Mouse (Mus musculus) testis, postnatal 14 days (tissue): ENCODE data around the gene Syne1.

Experiments
- DNase-seq: peaks from one replicate; pipeline ENCODE4 v3.0.0; 2021; ENCODE audit warnings: low spot score

Gene Syne1

DNA sequence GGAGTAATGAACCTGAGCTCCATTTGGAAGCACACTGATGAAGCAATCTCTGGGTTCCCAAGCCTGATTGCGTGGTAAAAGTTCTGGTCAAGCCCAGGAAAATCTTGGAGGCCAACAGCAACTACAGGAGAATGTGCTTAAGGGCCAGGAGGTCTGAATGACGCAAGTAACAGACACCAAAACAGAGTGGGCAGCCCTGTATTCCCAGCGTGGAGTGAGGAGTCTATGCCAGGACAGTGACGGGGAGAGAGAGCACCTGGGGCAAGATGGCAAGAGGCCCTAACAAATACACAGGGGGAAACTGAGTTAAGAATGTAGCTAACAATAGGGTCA, 411.4 kb downstream of the Syne1 start:
- no peak for DNase-seq

DNA sequence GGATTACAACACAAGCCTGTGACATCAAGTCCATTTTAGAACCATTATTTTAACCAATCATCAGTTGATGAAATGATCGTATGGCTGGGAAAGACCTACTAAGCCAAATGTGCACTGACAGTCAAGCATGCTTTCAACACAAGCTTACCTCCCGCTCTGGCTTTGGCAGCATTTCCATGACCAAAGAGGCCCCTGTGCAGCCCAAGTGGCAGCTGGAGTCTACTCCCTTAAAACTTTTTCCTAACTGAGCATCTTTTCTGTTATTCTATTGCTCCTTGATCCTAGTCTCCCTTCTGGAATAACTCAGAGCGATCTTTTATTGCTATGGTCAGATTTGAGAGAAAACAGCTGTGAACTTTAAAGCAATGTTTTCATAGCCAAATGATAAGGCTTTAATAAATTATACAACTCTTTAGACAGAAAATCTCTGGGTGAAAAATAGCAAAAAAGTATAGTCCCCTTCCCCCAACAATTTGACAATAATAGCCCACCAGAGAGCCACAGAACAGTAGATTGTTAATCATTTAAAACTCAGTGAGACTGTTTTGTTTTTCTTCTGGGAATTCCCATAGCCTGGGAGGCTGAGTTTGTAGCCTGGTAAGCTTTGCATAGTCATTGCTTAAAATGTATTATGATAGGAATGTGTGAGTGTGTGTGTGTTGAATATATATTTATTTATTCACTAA, 411.9 kb downstream of the Syne1 start:
- DNase-seq, result no peak

DNA sequence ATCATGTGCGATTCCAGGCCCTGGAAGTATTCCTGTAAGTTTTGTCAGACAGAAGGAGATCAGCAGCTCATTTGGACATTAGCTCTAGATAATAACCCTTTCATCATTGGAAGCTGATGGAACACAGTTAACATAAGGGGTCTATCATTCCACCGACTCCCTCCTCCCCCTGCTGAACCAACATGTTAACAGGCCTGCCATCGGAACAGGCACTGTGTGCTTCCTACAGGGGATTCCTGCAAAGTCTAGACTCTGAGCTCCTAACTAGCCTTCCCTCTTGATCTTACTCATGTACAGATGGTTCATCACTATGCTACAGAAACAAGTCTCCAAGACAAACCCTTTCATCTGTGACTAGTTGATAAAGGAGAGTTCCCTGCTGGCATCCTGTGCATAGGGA, 419.2 kb downstream of the Syne1 start:
- no peak for DNase-seq

DNA sequence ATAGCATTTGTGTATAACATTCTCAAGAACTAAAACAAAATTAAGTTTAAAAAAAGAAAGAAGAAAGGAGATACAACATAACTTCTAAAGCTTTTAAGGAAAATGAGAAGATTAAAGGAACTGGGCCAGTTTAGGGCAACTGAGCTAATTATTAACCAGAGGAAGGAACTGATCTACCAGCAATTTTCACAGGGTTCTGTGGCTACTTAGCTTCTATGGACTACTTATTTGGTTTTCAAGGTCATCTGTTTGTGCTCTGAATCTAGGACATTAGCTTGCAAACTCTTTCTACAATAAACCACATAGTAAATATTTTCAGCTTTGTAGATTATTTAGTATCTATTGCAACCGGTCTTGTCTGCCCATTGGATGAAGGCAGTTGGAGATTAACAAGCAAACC, 420.8 kb downstream of the Syne1 start:
- no peak for DNase-seq

DNA sequence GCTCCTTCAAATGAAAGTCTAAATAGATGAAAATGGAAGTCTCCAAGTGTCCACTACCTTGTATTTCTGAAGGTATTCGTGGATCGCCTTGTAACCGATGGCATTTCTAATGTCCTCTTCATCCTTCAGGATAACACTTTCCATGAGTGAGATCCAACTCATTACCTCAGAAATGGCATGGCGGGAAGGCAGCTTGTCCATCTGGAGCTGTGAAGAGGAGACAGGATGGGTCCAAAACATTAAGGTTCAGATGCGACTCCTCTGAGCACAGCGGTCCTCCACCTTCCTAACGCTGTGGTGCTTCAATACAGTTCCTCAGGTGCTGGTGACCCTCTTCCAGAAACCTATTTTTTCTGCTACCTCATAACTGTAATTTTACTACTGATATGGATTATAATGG, 426.5 kb downstream of the Syne1 start:
- DNase-seq, result no peak

GRCm38 (mm10) chr10:5116720-5117119, 434.6 kb downstream of the Syne1 start:
- DNase-seq, result no peak

- no peak for DNase-seq
Observed at GRCm38 (mm10) chr10:5116155-5116554, 435.1 kb downstream of the Syne1 start.

GRCm38 (mm10) chr10:5110773-5111172, 440.5 kb downstream of the Syne1 start:
- DNase-seq, result no peak

- no peak for DNase-seq
Observed at GRCm38 (mm10) chr10:5097754-5098137, 453.5 kb downstream of the Syne1 start.

DNA sequence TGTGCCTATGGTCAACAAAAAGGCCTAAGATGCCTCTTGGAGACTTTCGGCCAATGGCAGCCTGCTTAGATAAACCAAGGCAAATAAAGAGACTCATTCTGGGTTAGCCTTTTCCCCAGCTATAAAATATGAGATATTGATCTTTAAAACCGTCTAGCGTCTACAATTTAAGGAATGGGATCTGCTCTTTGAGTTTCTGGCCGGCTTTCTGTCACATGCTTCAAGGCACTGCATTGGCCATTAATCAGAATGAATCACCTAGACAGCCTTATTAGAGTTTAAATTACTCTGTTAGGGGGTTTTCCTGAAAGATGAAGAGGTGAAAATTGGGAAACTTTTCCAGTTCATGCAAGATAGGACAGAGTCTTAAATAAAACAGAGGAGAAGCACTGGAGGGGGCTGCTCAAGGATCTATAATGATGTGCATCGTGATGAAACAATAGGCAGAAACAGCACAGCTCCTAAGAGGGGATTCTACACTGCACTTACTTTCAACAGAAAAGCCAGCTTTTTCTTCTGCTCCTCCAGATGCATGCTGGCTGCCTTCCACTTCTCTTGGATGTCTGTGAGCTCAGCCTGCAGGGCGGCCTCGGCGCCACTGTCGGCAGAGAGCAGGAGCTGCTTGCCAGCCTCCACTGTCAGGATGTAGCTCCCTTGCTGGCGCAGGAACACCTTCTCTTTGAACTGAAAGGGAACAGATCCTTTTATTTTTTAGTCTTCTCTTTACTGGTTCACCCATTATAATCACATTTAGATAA, 454.1 kb downstream of the Syne1 start:
- DNase-seq, result peak; percentile 30

GRCm38 (mm10) chr10:5089133-5089532, 462.1 kb downstream of the Syne1 start:
- no peak for DNase-seq

GRCm38 (mm10) chr10:5087336-5087735, 463.9 kb downstream of the Syne1 start:
- no peak for DNase-seq

- no peak for DNase-seq
Observed at GRCm38 (mm10) chr10:5086329-5086728, 465.0 kb downstream of the Syne1 start.

DNA sequence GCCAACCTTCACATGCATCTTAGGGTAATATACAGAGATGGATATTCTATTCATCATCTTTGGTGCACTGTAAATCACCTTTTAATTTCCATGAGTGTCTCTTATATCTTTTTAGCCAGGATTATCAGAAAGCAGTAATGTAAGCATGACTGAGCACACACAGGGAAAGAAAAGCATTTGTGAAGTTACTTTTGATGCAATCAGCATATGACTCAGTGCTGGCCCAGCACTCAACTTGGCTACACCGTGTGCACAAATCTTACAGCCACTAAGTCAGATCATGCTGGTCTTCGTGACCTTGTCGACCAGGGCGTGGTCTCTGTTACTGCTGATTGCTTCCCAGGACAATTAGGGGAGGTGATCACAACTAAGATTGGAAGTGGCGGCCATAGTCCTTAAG, 465.5 kb downstream of the Syne1 start:
- DNase-seq, result no peak

DNA sequence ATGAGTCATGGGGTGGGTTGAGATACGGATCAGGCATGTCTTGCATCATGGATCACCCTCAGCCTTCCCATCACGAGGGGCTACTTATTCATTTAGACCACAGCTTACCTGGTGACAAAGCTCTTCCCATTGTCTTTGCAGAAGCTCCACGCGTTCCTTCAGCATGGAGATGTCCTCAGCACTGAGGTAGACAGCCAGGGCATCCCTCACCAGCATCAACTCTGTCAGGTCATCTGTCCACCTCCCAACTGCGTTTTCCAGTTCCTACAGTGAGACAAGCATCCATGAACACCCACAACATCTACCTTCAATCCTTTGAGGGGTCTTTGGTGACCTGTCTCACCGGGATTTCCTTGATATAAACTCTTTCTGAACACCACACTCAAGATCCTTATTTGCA, 467.6 kb downstream of the Syne1 start:
- no peak for DNase-seq

GRCm38 (mm10) chr10:5079945-5080468, 471.3 kb downstream of the Syne1 start:
- DNase-seq, result no peak

DNA sequence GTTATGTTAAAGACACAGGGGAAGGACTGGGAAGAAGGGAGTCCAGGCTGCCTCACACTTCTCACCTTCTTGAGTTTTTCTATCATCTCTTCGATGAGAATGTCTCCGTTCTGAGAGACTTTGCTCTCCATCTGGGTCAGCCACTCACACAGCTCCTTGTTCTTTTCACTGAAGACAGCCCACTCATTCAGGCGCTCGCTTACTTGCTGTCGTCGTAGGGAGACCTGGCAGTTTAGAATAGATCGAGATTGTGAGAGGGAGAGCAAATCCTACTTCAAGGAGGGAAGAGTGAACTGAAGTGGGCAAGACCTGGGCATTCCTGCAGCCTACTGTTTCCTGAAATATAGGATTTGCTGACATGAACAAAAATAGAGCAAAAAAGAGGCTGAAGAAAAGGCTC, 475.6 kb downstream of the Syne1 start:
- DNase-seq, result no peak

DNA sequence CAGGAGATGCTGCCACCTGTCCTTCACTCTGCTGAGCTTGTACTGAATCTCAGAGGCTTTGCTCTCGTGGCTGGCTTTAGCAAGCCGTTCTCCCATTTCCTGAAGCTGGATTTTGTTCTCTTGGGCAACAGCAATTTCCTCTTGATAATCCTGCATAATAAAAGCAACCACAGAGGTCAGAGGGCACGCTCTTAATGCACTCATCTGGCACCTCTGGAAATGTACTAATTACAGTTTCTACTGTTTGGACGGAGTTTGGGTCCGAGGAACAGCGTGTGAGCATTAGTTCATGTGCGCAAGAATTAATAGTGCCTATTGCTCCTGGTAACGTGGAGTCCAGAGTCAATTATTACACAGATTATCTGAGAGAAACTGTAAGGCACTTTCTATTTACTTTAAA, 479.2 kb downstream of the Syne1 start:
- DNase-seq, result no peak

- DNase-seq, result no peak
Observed at GRCm38 (mm10) chr10:5070941-5071231, 480.4 kb downstream of the Syne1 start.

GRCm38 (mm10) chr10:5070168-5070940, 480.9 kb downstream of the Syne1 start:
- no peak for DNase-seq

DNA sequence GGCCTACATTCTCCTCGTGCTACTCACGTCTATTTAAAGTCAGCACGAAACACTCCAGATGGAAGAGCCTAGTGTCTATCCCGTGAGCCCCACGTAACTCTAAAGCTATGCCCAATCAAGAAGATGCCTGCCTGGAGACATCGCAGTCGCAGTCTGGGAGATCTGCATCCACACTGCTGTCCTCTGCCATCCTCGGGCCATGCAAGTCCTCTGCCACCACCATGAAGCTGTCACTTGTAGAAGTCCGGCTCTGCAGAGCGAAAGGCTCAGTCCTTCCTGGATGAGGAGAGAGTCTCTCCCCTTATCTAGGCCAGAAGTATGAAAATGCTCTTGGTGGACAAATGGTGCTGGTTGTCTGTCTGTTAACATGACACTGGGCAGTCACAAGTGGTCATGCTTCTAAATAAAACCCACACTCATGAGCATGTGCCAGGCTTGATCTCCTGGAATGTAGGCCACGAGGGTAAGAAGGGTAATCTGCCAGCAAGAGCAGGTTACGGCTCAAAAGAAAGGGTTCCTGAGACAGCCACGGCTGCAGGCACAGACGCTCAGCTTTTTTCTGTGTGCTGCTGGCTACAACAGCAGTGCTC, 482.5 kb downstream of the Syne1 start, which contains the start of gene Gm10097:
Gene Gm10097, plus strand, starts transcription at position 517 of the 590 bp plus-strand sequence.
- DNase-seq, result no peak

- no peak for DNase-seq
Observed at GRCm38 (mm10) chr10:5067113-5067512, 484.2 kb downstream of the Syne1 start.

GRCm38 (mm10) chr10:5059983-5060382, 491.3 kb downstream of the Syne1 start:
- DNase-seq, result no peak
